Mouse (Mus musculus) hindbrain, embryonic 16.5 days (tissue): ENCODE results near the gene Foxp1. TPM values are rescaled to one million over a fixed set of nuclear protein-coding genes. Genes with fewer than 3 reads are reported as not detected.

Experiments
- ATAC-seq: fragments of 200-750 bp; cut with Nextera tagmentation; 2 replicates; pipeline ENCODE4 v1.8.0; 2017; ENCODE audit warnings: moderate TSS enrichment, moderate library complexity
- H3K27ac ChIP-seq: fragments of 300-500 bp; sonication (generic); 2 replicates; pipeline ENCODE4 v1.5.1; 2014; ENCODE audit warnings: low read depth, mild to moderate bottlenecking, control low read depth, low read length, moderate library complexity
- H3K27me3 ChIP-seq: fragments of 300-500 bp; sonication (generic); replicated peaks from 2 replicates; pipeline ENCODE4 v1.6.1; 2014; ENCODE audit warnings: low read length; ENCODE audit not compliant: control insufficient read depth, insufficient read depth
- H3K36me3 ChIP-seq: fragments of 300-500 bp; sonication (generic); 2 replicates; pipeline ENCODE4 v1.6.1; 2014; ENCODE audit warnings: mild to moderate bottlenecking, low read length, moderate library complexity, mixed read lengths; ENCODE audit not compliant: control insufficient read depth, insufficient read depth
- H3K4me1 ChIP-seq: fragments of 300-500 bp; sonication (generic); 2 replicates; pipeline ENCODE4 v1.6.1; 2014; ENCODE audit warnings: low read depth, low read length; ENCODE audit not compliant: control insufficient read depth, insufficient read depth
- H3K4me2 ChIP-seq: fragments of 300-500 bp; sonication (generic); 2 replicates; pipeline ENCODE4 v1.6.1; 2014; ENCODE audit warnings: mild to moderate bottlenecking, low read length, control low read depth, moderate library complexity
- H3K4me3 ChIP-seq: fragments of 300-500 bp; sonication (generic); 2 replicates; pipeline ENCODE4 v1.5.1; 2014; ENCODE audit warnings: mild to moderate bottlenecking, low read length, control low read depth, moderate library complexity
- H3K9ac ChIP-seq: fragments of 300-500 bp; sonication (generic); 2 replicates; pipeline ENCODE4 v1.6.1; 2014; ENCODE audit warnings: low read depth, mild to moderate bottlenecking, control low read depth, low read length, moderate library complexity
- H3K9me3 ChIP-seq: fragments of 300-500 bp; sonication (generic); 2 replicates; pipeline ENCODE4 v1.6.1; 2014; ENCODE audit warnings: mild to moderate bottlenecking, low read length, moderate library complexity; ENCODE audit not compliant: control insufficient read depth
- WGBS: fragments of 180-500 bp; shearing (Covaris S2); extraction: QIAGEN DNeasy Blood & Tissue Kit; methylation state at CpG from one replicate; pipeline ENCODE4 v1.1.7; 2014; 5-methylcytosine and 5-hydroxymethylcytosine counted together
- microRNA-seq: library from miRNA; unstranded; fragments of <30 nt; microRNA quantifications from one replicate; pipeline ENCODE4, GENCODE M21; 2017
- polyA plus RNA-seq: library from polyadenylated mRNA; unstranded; fragments of >200 nt; fragmentation: Nextera tagmentation; extraction: Ambion mirVana; gene quantifications from 2 replicates; pipeline ENCODE4 v1.2.1, GENCODE M21; 2015

Foxp1 gene
- polyA plus RNA-seq, 1 experiment from 2014 or later: 47.8 TPM

DNA sequence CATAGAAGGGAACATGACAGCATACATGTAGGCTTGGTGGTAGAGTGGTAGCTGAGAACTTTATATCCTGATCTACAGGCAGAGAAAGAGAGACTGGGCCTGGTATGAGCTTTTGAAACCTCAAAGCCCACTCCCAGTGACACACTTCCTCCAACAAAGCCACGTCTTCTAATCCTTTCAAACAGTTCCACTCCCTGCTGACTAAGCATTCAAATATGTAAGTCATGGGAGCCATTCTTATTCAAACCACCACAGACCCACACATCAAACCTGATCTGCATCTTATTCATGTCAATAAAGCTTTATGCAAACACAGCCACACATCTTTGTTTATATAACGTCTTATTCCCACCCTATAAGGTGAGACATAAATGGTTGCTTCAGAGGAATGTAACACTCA is 646.1 kb downstream of the Foxp1 start:
- no peak overlapping the region for H3K27ac ChIP-seq
- H3K9me3 ChIP-seq: no peaks in the 10 kb centered on the region
- 53% methylated on average over 2 of the region's 2 CpGs for WGBS
- no peaks in the 10 kb centered on the region for H3K36me3 ChIP-seq
- ATAC-seq: no peak
- H3K27me3 ChIP-seq: no peaks in the 10 kb centered on the region; the same call in 1 of the 2 replicates
- no peaks in the 10 kb centered on the region for H3K4me1 ChIP-seq
- no peak overlapping the region for H3K4me3 ChIP-seq
- H3K9ac ChIP-seq: no peak overlapping the region
- H3K4me2 ChIP-seq: no peak overlapping the region

Small RNA genes lying within 50 kb of the gene (microRNA-seq; reads per million reads assigned to microRNA genes)
- not detected for gene Gm22328
- gene Gm49348: not detected

Other genes with a start within 250 kb of the Foxp1 start
- 5.7 and 6.4 TPM in 2 replicates for gene Eif4e3, start 144.1 kb upstream of the Foxp1 start, polyA plus RNA-seq
- gene Gm20696, start 144.1 kb upstream of the Foxp1 start, polyA plus RNA-seq: 1.8 and 1.9 TPM in 2 replicates
- 13.8 and 15.4 TPM in 2 replicates for gene Gpr27, start 170.0 kb upstream of the Foxp1 start, polyA plus RNA-seq
- 0.25 and 0.70 TPM in 2 replicates for gene Prok2, start 203.7 kb upstream of the Foxp1 start, polyA plus RNA-seq